Mouse (Mus musculus) Muller cell, postnatal 12 days (primary cell): ENCODE results near the gene Smtnl2.

Experiments used
- DNase-seq: peaks from one replicate; pipeline ENCODE4 v3.0.0-alpha.2; 2015; ENCODE audit errors: inconsistent ontology term

Smtnl2 gene

GRCm38 (mm10) chr11:72426884-72427283 is 15.4 kb upstream of the Smtnl2 start:
- no peak for DNase-seq

DNA sequence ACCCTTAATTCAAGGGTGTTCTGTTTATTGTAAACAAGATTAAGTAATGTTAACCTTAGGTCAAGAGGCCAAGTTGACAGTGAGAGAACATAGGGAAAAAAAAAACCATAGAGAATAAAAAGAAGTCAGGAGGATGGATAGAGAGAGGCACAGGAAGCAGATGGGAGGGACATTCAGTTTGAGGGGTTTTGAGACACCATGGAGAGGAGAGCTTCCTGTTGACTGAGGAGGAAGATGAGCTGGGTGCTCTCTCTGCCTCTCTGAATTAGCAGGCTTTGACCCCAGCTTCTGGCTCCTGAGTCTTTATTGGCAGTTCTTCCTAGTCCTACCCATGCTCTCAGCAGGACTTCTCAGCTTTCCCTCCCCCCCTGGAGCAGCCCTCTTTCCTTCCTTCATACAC is 13.7 kb upstream of the Smtnl2 start:
- DNase-seq = no peak

- peak; percentile 64 for DNase-seq
Measured at GRCm38 (mm10) chr11:72423686-72424085, 12.2 kb upstream of the Smtnl2 start.

DNA sequence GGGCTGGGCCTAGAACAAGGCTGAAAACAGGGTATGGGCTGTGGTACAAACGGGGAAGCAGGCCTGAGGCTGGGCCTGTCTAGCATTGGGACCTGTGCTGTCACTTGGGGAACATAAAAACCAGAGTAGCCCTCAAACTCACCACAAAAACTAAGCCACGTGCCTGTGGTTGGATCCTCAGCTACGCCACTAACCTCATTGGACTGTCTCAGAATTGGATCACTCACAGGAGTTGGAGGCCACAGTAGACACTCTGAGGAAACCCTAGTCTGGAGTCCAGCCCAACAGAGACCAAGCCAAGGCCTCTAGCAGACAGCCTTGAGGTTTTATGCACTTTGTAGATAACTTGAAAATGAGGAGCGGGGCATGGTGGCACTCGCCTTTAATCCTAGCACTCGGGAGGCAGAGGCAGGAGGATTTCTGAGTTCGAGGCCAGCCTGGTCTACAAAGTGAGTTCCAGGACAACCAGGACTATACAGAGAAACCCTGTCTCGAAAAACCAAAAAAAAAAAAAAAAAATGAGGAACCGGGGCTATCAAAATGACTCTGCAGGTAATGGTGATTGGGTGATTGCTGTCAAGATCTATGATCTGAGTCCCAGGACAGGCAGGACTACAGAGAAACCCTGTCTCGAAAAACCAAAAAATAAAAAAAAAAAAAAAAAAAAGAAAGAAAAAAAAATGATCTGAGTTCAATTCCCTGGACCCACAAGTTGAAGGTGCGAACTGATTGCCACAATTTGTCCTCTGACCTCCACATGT is 10.2 kb upstream of the Smtnl2 start:
- no peak for DNase-seq

GRCm38 (mm10) chr11:72420460-72421122 is 9.1 kb upstream of the Smtnl2 start:
- no peak for DNase-seq

- DNase-seq = no peak
Measured at GRCm38 (mm10) chr11:72419006-72419405, 7.5 kb upstream of the Smtnl2 start.

DNA sequence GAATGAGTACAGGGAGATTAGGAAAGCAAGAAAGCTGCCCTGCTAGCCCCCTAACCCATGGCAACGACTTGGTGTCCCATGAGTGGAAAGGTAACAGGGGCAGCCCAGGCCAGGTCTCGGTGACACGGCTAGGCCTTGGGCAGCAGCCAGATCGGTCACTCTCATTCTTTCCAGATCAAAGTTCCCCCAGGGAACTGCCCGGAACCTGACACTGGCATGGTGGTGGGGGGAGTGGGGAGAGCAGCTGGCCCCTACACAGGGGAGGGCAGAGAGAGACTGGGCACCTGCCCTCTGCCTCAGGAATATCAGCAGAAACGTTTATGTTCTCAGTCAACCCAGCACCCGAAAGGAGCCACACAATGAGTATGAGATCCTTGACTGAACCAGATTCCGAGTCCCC is 6.7 kb upstream of the Smtnl2 start:
- no peak for DNase-seq

- no peak for DNase-seq
Measured at GRCm38 (mm10) chr11:72417376-72417775, 5.9 kb upstream of the Smtnl2 start.

- no peak for DNase-seq
Measured at GRCm38 (mm10) chr11:72416666-72417065, 5.2 kb upstream of the Smtnl2 start.

DNA sequence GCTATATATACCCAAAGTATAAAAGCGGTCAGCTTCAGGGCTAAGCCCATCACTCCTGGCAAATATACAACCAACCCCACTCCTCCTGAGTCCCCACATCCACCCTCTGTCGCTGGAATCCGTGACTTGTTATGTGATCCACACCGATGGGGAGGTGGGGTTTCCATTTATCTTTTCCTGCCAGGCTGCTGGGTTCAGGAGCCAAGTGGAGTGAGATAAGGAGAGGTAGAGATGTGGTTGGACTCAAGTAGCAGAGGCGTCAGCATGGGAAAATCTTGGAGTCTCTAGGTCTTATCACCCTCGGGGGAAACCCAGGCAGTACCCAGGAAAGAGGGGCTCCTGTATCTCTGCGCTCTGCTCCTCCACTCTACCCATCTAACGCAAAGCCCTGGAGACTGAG is 3.6 kb upstream of the Smtnl2 start:
- no peak for DNase-seq

DNA sequence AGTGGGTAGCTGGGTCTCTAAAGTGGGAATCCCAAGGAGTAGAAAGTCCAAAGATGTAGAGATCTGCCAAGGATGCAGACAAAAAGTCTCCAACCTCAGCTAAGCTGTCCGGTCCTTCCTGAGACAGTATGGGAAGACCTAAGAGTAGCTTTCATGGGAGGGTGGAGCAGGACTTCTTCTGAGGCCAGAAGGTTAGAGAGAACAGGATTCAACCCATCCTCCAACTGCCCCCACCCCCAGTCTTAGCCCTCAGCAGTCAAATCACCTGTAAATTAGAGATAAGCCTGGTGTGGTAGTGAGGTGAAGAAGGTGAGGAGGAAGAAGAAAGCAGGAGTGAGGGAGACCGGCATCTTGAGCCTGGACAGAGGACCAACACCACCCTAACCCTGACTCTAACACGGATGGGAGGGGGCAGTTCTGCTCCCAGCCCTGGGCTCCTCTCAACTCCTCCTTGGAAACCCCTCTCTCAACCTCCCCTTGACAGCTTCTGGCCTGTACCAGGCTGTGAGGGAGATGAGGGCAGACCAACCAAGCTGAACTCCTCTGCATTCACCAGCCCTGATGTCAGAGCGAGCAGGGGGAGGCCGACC is 2.2 kb upstream of the Smtnl2 start:
- DNase-seq = no peak

DNA sequence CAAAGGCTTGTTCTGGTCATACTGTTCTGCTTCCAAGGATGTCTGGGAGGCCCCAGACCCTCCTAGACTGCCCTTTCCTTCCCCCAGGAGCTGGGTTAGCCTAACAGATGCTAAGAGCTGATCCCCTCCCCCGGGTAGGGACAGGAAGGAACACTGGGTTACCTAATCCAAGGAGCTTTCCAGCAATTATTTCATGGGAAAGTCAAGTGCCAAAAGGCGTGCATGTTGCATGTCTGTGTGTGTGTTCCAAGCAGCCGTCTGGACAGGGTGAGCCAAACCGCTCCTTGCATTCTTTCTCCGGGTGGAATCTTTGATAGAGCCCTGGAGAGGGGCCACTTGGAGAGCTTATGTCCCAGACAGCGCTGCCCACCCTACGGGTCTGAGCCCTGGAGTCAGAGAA is 1.5 kb upstream of the Smtnl2 start:
- DNase-seq = no peak

DNA sequence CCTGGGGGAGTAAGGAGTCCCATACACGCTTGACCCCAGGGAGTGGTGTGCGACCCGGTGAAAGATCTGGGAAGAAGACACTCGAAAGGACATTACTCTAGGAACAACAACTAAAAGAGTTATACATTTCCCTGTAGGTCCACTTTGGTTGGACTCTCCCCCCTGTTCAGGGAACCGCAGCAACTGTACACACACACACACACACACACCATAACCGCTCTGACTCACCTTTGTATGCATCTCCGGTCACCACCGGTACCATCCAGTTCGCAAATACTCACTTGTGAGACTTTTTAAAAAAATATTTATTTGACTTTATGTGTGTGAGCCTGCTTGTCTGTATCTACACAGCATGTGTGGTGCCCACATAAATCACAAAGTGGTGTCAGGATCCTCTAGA is 432 bp upstream of the Smtnl2 start:
- no peak for DNase-seq

DNA sequence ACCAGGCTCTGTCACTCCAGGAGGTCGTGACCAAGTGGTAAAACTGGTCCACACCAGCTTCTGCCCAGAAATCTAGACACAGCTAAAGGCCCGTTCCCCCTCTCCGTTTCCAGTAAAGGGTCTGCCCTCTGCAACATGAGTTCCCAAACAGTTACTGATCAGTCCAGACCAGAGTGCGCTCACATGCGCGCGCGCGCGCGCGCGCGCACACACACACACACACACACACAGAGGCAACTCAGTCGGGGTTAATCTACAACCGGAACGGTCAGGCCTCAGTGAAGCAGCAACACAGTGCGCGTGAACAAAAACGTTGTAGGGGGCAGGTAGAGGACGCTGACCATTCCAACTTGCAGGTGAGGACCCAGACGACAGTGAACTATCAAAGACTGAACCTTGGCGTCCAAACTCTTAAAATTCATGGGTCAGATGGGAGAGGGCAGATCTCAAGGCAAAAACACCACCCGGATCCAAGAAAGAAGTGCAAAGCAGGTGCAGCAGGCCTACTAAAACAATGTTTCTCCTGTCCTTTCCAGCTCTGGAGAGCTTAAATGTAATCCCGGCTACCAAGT is 906 bp downstream of the Smtnl2 start:
- DNase-seq = no peak

DNA sequence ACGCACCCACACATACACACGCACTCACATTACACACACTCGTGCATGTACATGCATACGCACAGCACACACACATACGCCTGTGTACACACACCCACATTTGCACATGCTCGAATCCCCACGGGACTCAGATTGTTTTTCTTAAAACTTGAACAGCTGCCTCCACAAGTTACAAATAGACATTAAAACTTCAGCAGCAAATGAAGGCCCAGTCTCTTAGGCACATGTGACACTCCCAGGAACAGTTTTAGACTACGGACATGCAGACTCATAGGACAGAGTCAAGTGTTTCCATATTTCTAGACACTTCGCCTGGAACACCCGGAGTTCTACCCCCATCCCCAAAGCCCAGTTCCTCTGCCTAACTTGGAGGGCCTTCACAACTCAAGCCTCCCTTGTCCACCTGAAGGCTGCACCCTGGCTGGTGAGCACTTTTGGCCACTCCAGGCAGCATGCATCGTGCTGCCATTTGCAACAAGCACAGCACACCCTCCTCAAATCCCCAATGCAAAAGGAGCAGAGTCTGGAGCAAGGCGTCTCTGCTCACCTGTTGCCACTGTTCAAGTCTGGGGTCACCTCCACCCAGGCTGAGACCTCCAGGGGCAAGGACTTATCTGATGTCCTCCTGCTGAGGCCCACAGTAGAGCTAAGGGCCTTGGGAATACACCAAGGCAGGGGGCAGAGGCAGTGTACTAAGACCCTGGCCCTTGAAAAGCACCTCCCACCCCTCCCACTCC is 1.7 kb downstream of the Smtnl2 start:
- no peak for DNase-seq

DNA sequence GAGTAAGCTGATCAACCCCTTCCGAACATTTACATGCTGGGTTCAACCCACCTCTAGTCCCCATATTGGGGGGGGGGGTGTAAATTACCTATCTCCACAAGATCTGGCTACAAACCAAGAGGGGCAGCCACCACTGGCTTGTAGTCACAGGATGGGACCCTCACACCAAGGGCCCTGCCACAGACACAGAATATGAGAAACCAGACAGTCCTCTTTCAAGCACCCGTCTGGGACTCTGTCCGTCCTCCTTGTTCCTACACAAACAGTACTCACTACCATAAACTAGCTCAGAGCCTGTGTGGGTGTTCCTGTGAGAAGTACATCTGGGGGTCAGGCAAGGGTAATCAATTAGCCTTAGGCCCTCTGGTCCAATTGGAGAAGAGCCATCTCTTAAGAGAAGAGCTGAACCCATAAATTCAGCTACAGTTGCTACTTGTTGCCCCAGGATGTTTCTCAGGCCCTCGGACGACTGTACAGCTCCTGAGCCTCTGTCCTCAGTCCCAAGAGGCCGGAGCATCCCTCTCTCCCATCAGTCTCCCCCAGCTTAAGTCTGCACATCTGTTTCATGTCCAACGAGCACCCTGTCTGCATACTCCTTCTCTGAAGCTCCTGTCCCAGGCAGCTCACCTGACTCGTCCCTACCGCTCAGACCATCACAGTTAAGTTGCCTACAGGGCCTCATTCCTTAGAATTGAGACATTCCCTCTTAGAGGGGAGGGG is 2.9 kb downstream of the Smtnl2 start:
- DNase-seq = no peak

GRCm38 (mm10) chr11:72407574-72407973 is 3.9 kb downstream of the Smtnl2 start:
- no peak for DNase-seq

DNA sequence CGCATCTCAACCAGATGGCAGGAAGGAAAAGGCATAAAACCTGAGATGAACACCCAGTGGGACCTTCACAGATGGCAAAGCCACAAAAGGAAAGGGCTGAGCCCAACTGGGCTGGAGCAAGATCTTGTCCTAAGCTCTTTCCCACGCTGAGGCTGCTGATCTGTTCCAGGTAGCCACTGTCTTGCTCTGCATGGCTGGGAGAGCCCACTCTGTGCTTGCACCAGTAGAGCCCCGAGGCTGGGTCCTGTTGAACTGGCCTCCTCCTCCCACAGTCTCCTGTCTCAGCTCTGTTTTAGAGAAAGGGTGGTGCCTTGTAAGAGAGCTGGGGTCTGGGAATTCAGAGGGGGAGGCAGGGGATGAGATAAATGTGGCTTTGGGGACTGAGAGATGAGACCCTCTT is 4.4 kb downstream of the Smtnl2 start:
- DNase-seq = no peak

DNA sequence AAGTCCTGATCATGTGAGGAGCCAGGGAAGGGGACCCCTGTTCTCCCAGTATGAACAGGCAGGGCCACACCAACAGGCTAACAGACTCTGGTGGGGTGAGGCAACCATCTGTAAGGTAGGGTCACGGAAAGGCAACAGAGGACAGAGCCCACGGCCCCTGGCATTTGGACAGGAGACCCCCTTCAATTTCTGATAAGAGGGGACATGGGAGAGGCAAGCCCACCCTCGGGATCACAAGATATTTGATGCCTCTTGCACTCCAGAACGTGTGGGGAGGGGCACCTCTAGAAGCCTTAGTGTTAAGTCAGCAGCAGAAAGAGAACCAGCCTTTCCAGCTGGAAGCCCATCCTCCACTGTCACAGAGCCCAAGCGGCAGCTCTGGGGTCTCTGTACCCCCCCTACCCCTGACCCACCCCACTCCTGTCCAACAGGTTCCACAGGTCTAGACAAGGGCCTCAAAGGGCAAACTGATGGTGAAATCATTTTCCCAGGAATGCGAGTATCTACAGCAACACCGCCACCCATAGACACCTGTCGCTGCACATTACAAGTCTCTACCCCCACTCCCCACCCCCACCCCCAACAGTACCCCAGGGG is 5.3 kb downstream of the Smtnl2 start:
- no peak for DNase-seq

DNA sequence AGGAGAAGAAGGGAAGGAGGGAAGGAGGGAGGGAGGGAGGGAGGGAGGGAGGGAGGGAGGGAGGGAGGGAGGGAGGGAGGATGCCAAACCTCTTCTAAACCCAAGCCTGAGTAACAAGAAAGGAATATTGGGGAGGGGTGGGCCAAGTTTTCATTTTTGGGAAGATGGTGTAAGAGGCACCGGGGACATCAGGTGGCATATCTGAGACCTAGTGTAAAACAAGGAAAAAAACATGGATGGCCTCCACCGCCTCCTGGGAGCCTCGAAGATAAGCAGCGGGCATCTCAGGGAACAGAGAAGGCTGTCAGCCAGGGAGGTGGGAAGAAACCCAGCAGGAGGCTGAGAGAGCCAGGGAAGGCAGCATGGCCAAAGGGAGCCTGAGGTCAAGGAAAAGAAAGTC is 6.0 kb downstream of the Smtnl2 start:
- no peak for DNase-seq

DNA sequence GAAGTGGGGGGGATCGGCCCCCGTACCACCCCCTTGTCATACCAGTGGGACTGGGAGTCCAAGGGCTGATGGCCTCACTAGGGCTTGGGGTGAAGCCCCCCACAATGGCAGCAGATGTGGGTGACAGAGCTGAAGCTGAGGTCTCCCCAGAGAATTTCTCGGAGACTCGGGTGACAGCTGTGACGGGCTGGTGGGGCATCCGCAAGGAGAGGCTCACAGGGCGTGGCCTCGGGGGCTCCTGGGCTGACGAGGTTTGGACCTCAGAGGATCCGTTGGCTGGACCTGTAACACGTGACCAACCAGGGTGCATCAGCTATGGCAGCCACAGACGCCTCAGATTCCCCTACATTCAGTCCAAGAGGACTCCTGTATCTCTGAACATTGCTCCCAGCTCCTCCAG is 8.5 kb downstream of the Smtnl2 start:
- DNase-seq = no peak
